Mouse (Mus musculus) intestine, postnatal 0 days (tissue): ENCODE data around the gene Gm14435. TPM values are rescaled to one million over a fixed set of nuclear protein-coding genes. Genes with fewer than 3 reads are reported as not detected.
"Not testable (repeated sequence)": the region's sequence is repeated elsewhere in the genome, so short reads cannot be mapped to it uniquely, and the experiment has no call there.

Experiments
- ATAC-seq: fragments of 200-750 bp; cut with Nextera tagmentation; 2 replicates; pipeline ENCODE4 v1.8.0; 2017; ENCODE audit warnings: mild to moderate bottlenecking, moderate TSS enrichment, moderate library complexity
- H3K27ac ChIP-seq: fragments of 300-500 bp; sonication (generic); 2 replicates; pipeline ENCODE4 v1.5.1; 2014; ENCODE audit warnings: mild to moderate bottlenecking, low read depth, low read length, moderate library complexity
- H3K27me3 ChIP-seq: fragments of 300-500 bp; sonication (generic); replicated peaks from 2 replicates; pipeline ENCODE4 v1.6.1; 2014; ENCODE audit warnings: low read length, mixed read lengths; ENCODE audit not compliant: control insufficient read depth, insufficient read depth
- H3K36me3 ChIP-seq: fragments of 300-500 bp; sonication (generic); 2 replicates; pipeline ENCODE4 v1.6.1; 2014; ENCODE audit warnings: mild to moderate bottlenecking, moderate library complexity; ENCODE audit not compliant: control insufficient read depth, insufficient read depth
- H3K4me1 ChIP-seq: fragments of 300-500 bp; sonication (generic); replicated peaks from 2 replicates; pipeline ENCODE4 v1.6.1; 2014; ENCODE audit warnings: antibody characterized with exemption, low read length, mixed read lengths; ENCODE audit not compliant: control insufficient read depth, insufficient read depth
- H3K4me2 ChIP-seq: fragments of 300-500 bp; sonication (generic); replicated peaks from 2 replicates; pipeline ENCODE4 v1.6.1; 2014; ENCODE audit warnings: low read depth, mild to moderate bottlenecking, moderate library complexity
- H3K4me3 ChIP-seq: fragments of 300-500 bp; sonication (generic); 2 replicates; pipeline ENCODE4 v1.5.1; 2014; ENCODE audit warnings: low read depth, low read length
- H3K9ac ChIP-seq: fragments of 300-500 bp; sonication (generic); 2 replicates; pipeline ENCODE4 v1.6.1; 2014; ENCODE audit warnings: mild to moderate bottlenecking, low read depth, low read length
- H3K9me3 ChIP-seq: fragments of 300-500 bp; sonication (generic); 2 replicates; pipeline ENCODE4 v1.6.1; 2016; ENCODE audit warnings: mixed run types; ENCODE audit not compliant: control insufficient read depth
- WGBS: fragments of 180-500 bp; shearing (Covaris S2); extraction: QIAGEN DNeasy Blood & Tissue Kit; methylation state at CpG from one replicate; pipeline ENCODE4 v1.1.7; 2014; 5-methylcytosine and 5-hydroxymethylcytosine counted together
- polyA plus RNA-seq: library from polyadenylated mRNA; unstranded; fragments of >200 nt; fragmentation: Nextera tagmentation; extraction: Ambion mirVana; gene quantifications from 2 replicates; pipeline ENCODE4 v1.2.1, GENCODE M21; 2015

Gene Gm14435
- 5.0 and 6.7 TPM in 2 replicates for polyA plus RNA-seq

- WGBS: no CpG with 5 or more reads among the region's 6 CpGs
- not testable (repeated sequence) for H3K4me1 ChIP-seq, H3K9me3 ChIP-seq, H3K36me3 ChIP-seq, H3K27me3 ChIP-seq, H3K4me2 ChIP-seq, H3K27ac ChIP-seq, ATAC-seq, H3K9ac ChIP-seq, H3K4me3 ChIP-seq
These were observed at the start of gene Gm14435 for GRCm38 (mm10) chr2:176423294-176423693. Gene Gm14435 (plus strand): TSS chr2:176423594.

Other genes with a start within 250 kb of the Gm14435 start
- 4.5 and 6.8 TPM in 2 replicates for gene 2210418O10Rik, start 197.0 kb upstream of the Gm14435 start, polyA plus RNA-seq
- not detected in 2 replicates for gene Gm11009, start 104.1 kb upstream of the Gm14435 start, polyA plus RNA-seq
- gene Gm14434, start 63.2 kb downstream of the Gm14435 start, polyA plus RNA-seq: 6.1 and 8.3 TPM in 2 replicates
- not detected in 2 replicates for gene Zfp967, start 97.5 kb downstream of the Gm14435 start, polyA plus RNA-seq
- 9.8 and 13.8 TPM in 2 replicates for gene Gm14308, start 212.8 kb downstream of the Gm14435 start, polyA plus RNA-seq
- gene Zfp973, start 246.9 kb downstream of the Gm14435 start, polyA plus RNA-seq: 3.6 and 3.8 TPM in 2 replicates